Mouse (Mus musculus) E14TG2a.4 (cell line): ENCODE measurements around the gene Sdhc.

Source experiments
- CTCF ChIP-seq: conservative IDR thresholded peaks from 2 replicates; pipeline ENCODE4 v1.5.1; 2014; ENCODE audit warnings: low read length
- NANOG ChIP-seq: IDR thresholded peaks from 2 replicates; pipeline ENCODE4 v1.6.1; 2014; ENCODE audit warnings: borderline replicate concordance, low read length, mixed read lengths
- POU5F1 ChIP-seq: IDR thresholded peaks from 2 replicates; pipeline ENCODE4 v1.6.1; 2014; ENCODE audit warnings: low read length, borderline replicate concordance

DNA sequence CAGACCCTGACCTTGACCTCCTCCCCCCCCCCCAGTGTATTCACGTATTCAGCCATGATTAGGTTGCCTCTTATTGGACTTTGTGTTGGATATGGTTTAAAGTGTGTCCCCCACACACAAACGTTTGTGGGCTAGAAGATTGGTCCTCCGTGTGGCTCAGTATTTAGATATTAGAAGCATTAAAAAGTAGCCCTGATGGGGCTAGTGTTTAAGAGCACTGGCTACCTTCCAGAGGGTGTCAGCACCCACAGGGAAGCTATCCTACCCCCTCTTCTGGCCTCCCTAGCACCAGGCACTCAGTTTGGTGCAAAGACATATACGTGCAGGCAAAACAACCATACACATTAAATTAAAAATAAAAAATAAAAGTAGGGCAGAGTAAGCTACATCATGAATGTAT is 37.4 kb downstream of the Sdhc start:
- TF ChIP-seq CTCF (no peak), NANOG (no peak), POU5F1 (no peak)
